In genomic region chr12:16875269-16875668, GRCm38 (mm10) we compare ENCODE assay signal across 11 mouse cellular contexts. TPM values are rescaled to one million over a fixed set of nuclear protein-coding genes. Genes with fewer than 3 reads are reported as not detected.
A peak's percentile ranks its signal among the peaks of the same experiment; 100 is the strongest.
DNase-seq lines count a peak whose midpoint lies in the region; ATAC-seq and TF ChIP-seq lines count a peak whose summit lies in the region.
"Had no signal": no experiment of that assay in that cellular context is flagged by ENCODE, and none has a peak within 500 bp of the region (broad histone marks: within the 10 kb centered on the region; RNA-seq: fewer than 3 reads in every experiment).

No protein-coding gene starts in this region.

- H3K9me3 ChIP-seq in heart, embryonic 16.5 days (replicated peaks; ENCODE audit: control insufficient read depth, low read length): no peaks in the 10 kb centered on the region
- no peaks in the 10 kb centered on the region for H3K9me3 ChIP-seq in limb, embryonic 15.5 days
- H3K9me3 ChIP-seq: midbrain, embryonic 12.5 days had no signal

- H3K27me3 ChIP-seq in heart, embryonic 16.5 days (ENCODE audit: control insufficient read depth, insufficient read depth, low read length): no peaks in the 10 kb centered on the region
- H3K27me3 ChIP-seq in Patski: no peaks in the 10 kb centered on the region
- no peaks in the 10 kb centered on the region for H3K27me3 ChIP-seq in limb, embryonic 15.5 days
- H3K27me3 ChIP-seq: midbrain, embryonic 12.5 days had no signal

- H3K36me3 ChIP-seq in heart, embryonic 16.5 days (ENCODE audit: control insufficient read depth, insufficient read depth): no peaks in the 10 kb centered on the region
- H3K36me3 ChIP-seq in limb, embryonic 15.5 days: no peaks in the 10 kb centered on the region
- H3K36me3 ChIP-seq: midbrain, embryonic 12.5 days had no signal

- H3K4me1 ChIP-seq in heart, embryonic 16.5 days (ENCODE audit: control insufficient read depth, insufficient read depth, low read length): peaks cover 46% of the 10 kb centered on the region
- peaks cover 37% of the 10 kb centered on the region for H3K4me1 ChIP-seq in limb, embryonic 15.5 days

- WGBS in heart, embryonic 16.5 days: 17% methylated on average over 4 of the region's 4 CpGs
- 31% methylated on average over 4 of the region's 4 CpGs for WGBS in limb, embryonic 15.5 days

- 0 out of 2 replicates have a peak overlapping the region, but pooled peaks have one; percentile 17 for H3K9ac ChIP-seq in heart, embryonic 16.5 days (ENCODE audit: low read length)
- no peak overlapping the region for H3K9ac ChIP-seq in limb, embryonic 15.5 days
- H3K9ac ChIP-seq: midbrain, embryonic 12.5 days had no signal

- H3K4me2 ChIP-seq in heart, embryonic 16.5 days (ENCODE audit: low read depth, low read length): no peak overlapping the region
- H3K4me2 ChIP-seq in limb, embryonic 15.5 days: no peak overlapping the region
- H3K4me2 ChIP-seq: midbrain, embryonic 12.5 days had no signal

- CTCF ChIA-PET in Patski (lab: Charles Lee): no interaction called here

- in situ Hi-C loops in Patski (cut with MboI; ENCODE audit: low pct_unique_long_range_greater_than_20kb): no loop called here

- no peak overlapping the region for H3K4me3 ChIP-seq in heart, embryonic 16.5 days (ENCODE audit: low read length)
- H3K4me3 ChIP-seq in limb, embryonic 15.5 days: no peak overlapping the region
- H3K4me3 ChIP-seq: midbrain, embryonic 12.5 days had no signal

- ATAC-seq in heart, embryonic 16.5 days (replicated peaks; ENCODE audit: extremely low read depth, insufficient read depth, low FRiP score): no peak
- ATAC-seq in Patski: peak; percentile 41
- 0 out of 2 replicates have a peak, but pooled peaks have one; percentile 24 for ATAC-seq in limb, embryonic 15.5 days (ENCODE audit: insufficient number of reproducible peaks, low FRiP score, low TSS enrichment, low read depth)
- peak; percentile 71 for ATAC-seq in megakaryocyte progenitor cell, adult 5-6 weeks (replicated peaks; ENCODE audit: poor library complexity)
- ATAC-seq: activated CD4-positive, CD25-positive, alpha-beta regulatory T cell, adult 4 months had no signal

- DNase-seq in heart, adult 8-10 months (ENCODE audit: low spot score): no peak
- DNase-seq in Patski (ENCODE audit: low read depth, low spot score): no peak
- no peak for DNase-seq in embryo, embryonic 11 days
- DNase-seq in kidney, postnatal 10 days: no peak
- no peak for DNase-seq in retina, postnatal 1 day
- DNase-seq: gastrocnemius, postnatal 14 days had no signal

- H3K27ac ChIP-seq in heart, embryonic 16.5 days (ENCODE audit: low read length): peak overlapping the region; percentile 29; the same call in 1 of the 2 replicates
- H3K27ac ChIP-seq in limb, embryonic 15.5 days: no peak overlapping the region
- H3K27ac ChIP-seq: midbrain, embryonic 12.5 days had no signal

- POLR2A ChIA-PET in Patski (lab: Charles Lee): interaction anchor here (1.8 kb wide), 1 partner anchor 19 kb away, joined by 6 read pairs; the partner anchor contains the start of gene Rock2

- TF ChIP-seq CTCF in Patski (IDR thresholded peaks at IDR 0.05): no peak

RNA-seq across cellular contexts. Expression of gene Rock2, which starts 19.4 kb away (rescaled TPM):
- 16.8 and 20.4 TPM in 2 replicates for polyA plus RNA-seq in heart, embryonic 16.5 days (2015; fragmentation: Nextera tagmentation; extraction: Ambion mirVana)
- total RNA-seq in heart, adult 8-10 months (2022): 10 to 100 TPM; 71.9 to 88.8 (median 84.0) TPM
- 72.1 TPM for polyA plus RNA-seq in Patski (2021)
- polyA plus RNA-seq in limb, embryonic 15.5 days (2015; fragmentation: Nextera tagmentation; extraction: Ambion mirVana): 15.0 and 15.6 TPM in 2 replicates
- total RNA-seq in megakaryocyte progenitor cell, adult 5-6 weeks (2015): 56.7 and 64.2 TPM in 2 replicates
- total RNA-seq in megakaryocyte progenitor cell, adult 5-6 weeks (2017): 45.8 and 69.0 TPM in 2 replicates
